Mouse (Mus musculus) ovary, adult 10 weeks (tissue): ENCODE results near the gene 4930447F04Rik. TPM values are rescaled to one million over a fixed set of nuclear protein-coding genes. Genes with fewer than 3 reads are reported as not detected.

Experiments used
- polyA plus RNA-seq: library from polyadenylated mRNA; stranded (reverse); fragments of 350-450 nt; fragmentation: Illumina TruSeq; extraction: RNeasy Lipid Tissue Mini Kit (QIAGEN cat#74804); gene quantifications from one replicate; pipeline ENCODE4 v1.2.3, GENCODE M21; 2014

Gene 4930447F04Rik
- polyA plus RNA-seq = not detected

DNA sequence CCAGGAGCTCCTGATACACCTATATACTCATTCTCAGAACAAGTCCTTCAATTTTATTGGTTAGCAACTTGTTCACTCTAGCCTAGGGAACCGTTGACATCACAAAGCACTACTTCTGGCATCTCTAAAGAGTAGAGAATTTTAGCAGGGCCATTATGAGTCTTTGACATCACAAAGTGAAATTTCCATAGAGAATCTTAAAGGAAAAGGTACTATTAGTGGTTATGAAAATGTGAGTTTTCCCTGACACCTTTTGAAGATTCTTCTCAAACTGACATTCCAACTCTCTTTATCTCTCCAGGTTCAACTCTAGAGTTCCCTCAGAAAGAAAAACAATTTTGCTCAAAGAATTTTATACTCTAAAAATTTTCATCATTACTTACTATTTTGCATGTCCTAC, at the start of gene 4930447F04Rik:
Gene 4930447F04Rik (minus strand): TSS at position 101 of the 400 bp plus-strand sequence.

